ENCODE assay signal across 14 mouse cellular contexts in genomic region chr12:11751471-11751870, GRCm38 (mm10).
"Had no signal": no experiment of that assay in that cellular context is flagged by ENCODE, and none has a peak within 500 bp of the region (broad histone marks: within the 10 kb centered on the region; RNA-seq: fewer than 3 reads in every experiment).

No protein-coding gene starts in this region.

- H3K4me3 ChIP-seq: liver, embryonic 13.5 days; stomach, embryonic 15.5 days had no signal

- H3K27ac ChIP-seq: kidney, postnatal 0 days; liver, embryonic 13.5 days; stomach, embryonic 15.5 days had no signal

- DNase-seq: kidney, adult 2 months; kidney, postnatal 25 days; liver, embryonic 13.5 days; lung, adult 2 months; lung, postnatal 14 days; lung, postnatal 4 days; midbrain, embryonic 14.5 days; right cerebral cortex, postnatal 14 days; spleen, adult 18-20 months; thymus, adult 2 months; thymus, postnatal 14 days; thymus, postnatal 4 days had no signal
